Mouse (Mus musculus) retina, adult 2 months (tissue): ENCODE data around the gene Kcnj13.

Experiments
- DNase-seq: peaks from one replicate; pipeline ENCODE4 v3.0.0-alpha.2; 2012; ENCODE audit warnings: low read depth, low spot score

Kcnj13 gene

GRCm38 (mm10) chr1:87394594-87394993 is at the start of gene Kcnj13:
Gene Kcnj13, minus strand, starts transcription at chr1:87394729.
- no peak for DNase-seq

- no peak for DNase-seq
These were observed 42.1 kb upstream of the Kcnj13 start for GRCm38 (mm10) chr1:87436583-87436982.

GRCm38 (mm10) chr1:87435125-87435524 is 40.6 kb upstream of the Kcnj13 start:
- no peak for DNase-seq

GRCm38 (mm10) chr1:87418733-87419132 is 24.2 kb upstream of the Kcnj13 start:
- DNase-seq = peak; percentile 13

GRCm38 (mm10) chr1:87409380-87409779 is 14.9 kb upstream of the Kcnj13 start:
- no peak for DNase-seq

GRCm38 (mm10) chr1:87406012-87406411 is 11.5 kb upstream of the Kcnj13 start:
- DNase-seq = no peak

GRCm38 (mm10) chr1:87404710-87405109 is 10.2 kb upstream of the Kcnj13 start:
- DNase-seq = no peak

- DNase-seq = no peak
These were observed 2.5 kb upstream of the Kcnj13 start for GRCm38 (mm10) chr1:87396923-87397586.

- no peak for DNase-seq
These were observed 909 bp downstream of the Kcnj13 start for GRCm38 (mm10) chr1:87393444-87394195.

- no peak for DNase-seq
These were observed 8.0 kb downstream of the Kcnj13 start for GRCm38 (mm10) chr1:87386436-87387092.

GRCm38 (mm10) chr1:87381152-87381551 is 13.4 kb downstream of the Kcnj13 start:
- no peak for DNase-seq

GRCm38 (mm10) chr1:87379919-87380318 is 14.6 kb downstream of the Kcnj13 start:
- DNase-seq = peak; percentile 6

- DNase-seq = no peak
These were observed 16.4 kb downstream of the Kcnj13 start for GRCm38 (mm10) chr1:87378024-87378560.

- DNase-seq = no peak
These were observed 34.3 kb downstream of the Kcnj13 start for GRCm38 (mm10) chr1:87360276-87360675.

- no peak for DNase-seq
These were observed 44.0 kb downstream of the Kcnj13 start for GRCm38 (mm10) chr1:87350576-87350975.
